Mouse (Mus musculus) kidney, adult 2 months (tissue): ENCODE data around the gene Hrc.

ENCODE experiments used
- CTCF ChIP-seq: fragments of 200-500 bp; conservative IDR thresholded peaks from 2 replicates; pipeline ENCODE4 v1.5.1; 2011; ENCODE audit warnings: low read depth, mild to moderate bottlenecking, control low read depth, low read length, moderate library complexity, mixed read lengths; ENCODE audit not compliant: insufficient read depth, insufficient read length
- POLR2A ChIP-seq: fragments of 200-500 bp; IDR thresholded peaks from one replicate; pipeline ENCODE4 v1.6.1; 2011; ENCODE audit warnings: low read depth, low read length, control low read depth

DNA sequence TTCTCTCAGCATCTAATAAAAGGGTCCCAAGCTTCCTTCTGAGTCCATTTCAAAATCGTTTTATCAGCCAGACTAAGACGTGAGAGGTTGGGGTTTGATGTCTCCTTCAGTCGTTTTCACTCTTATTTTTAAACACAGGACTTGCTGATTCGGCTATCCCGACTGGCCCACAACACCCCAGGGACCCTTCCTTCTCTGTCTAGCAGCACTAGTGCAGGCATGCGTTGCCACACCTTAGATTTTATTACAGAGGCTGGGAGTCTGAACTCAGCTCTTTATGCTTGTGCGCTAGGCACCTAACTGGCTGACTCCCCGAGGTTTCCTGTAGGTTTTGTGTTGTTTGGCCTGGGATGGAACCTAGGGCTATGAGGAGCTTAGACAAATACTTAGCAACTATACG is 21.6 kb upstream of the Hrc start:
- TF ChIP-seq POLR2A (no peak), CTCF (no peak)
